Mouse (Mus musculus) hindbrain, embryonic 13.5 days (tissue): ENCODE results near the gene Tmtc2. TPM values are rescaled to one million over a fixed set of nuclear protein-coding genes. Genes with fewer than 3 reads are reported as not detected.
A peak's percentile ranks its signal among the peaks of the same experiment; 100 is the strongest.

Experiments used
- ATAC-seq: fragments of 200-750 bp; cut with Nextera tagmentation; 2 replicates; pipeline ENCODE4 v1.8.0; 2017; ENCODE audit warnings: moderate TSS enrichment; ENCODE audit not compliant: low FRiP score
- H3K27ac ChIP-seq: fragments of 300-500 bp; sonication (generic); 2 replicates; pipeline ENCODE4 v1.5.1; 2015; ENCODE audit warnings: inconsistent platforms, mild to moderate bottlenecking, moderate library complexity
- H3K27me3 ChIP-seq: fragments of 300-500 bp; sonication (generic); 2 replicates; pipeline ENCODE4 v1.6.1; 2015; ENCODE audit warnings: mild to moderate bottlenecking, inconsistent platforms
- H3K36me3 ChIP-seq: fragments of 300-500 bp; sonication (generic); 2 replicates; pipeline ENCODE4 v1.6.1; 2015; ENCODE audit warnings: mild to moderate bottlenecking, inconsistent platforms
- H3K4me1 ChIP-seq: fragments of 300-500 bp; sonication (generic); replicated peaks from 2 replicates; pipeline ENCODE4 v1.6.1; 2015; ENCODE audit warnings: inconsistent platforms
- H3K4me2 ChIP-seq: fragments of 300-500 bp; sonication (generic); 2 replicates; pipeline ENCODE4 v1.6.1; 2015; ENCODE audit warnings: inconsistent platforms, mild to moderate bottlenecking, moderate library complexity
- H3K4me3 ChIP-seq: fragments of 300-500 bp; sonication (generic); 2 replicates; pipeline ENCODE4 v1.5.1; 2015; ENCODE audit warnings: mild to moderate bottlenecking, inconsistent platforms
- H3K9ac ChIP-seq: fragments of 300-500 bp; sonication (generic); 2 replicates; pipeline ENCODE4 v1.6.1; 2015; ENCODE audit warnings: mild to moderate bottlenecking, inconsistent platforms
- H3K9me3 ChIP-seq: fragments of 300-500 bp; sonication (generic); 2 replicates; pipeline ENCODE4 v1.6.1; 2016; ENCODE audit warnings: inconsistent platforms
- WGBS: fragments of 180-500 bp; shearing (Covaris S2); methylation state at CpG from one replicate; pipeline ENCODE4 v1.1.7; 2015; 5-methylcytosine and 5-hydroxymethylcytosine counted together
- polyA plus RNA-seq: library from polyadenylated mRNA; unstranded; fragments of >200 nt; fragmentation: Nextera tagmentation; extraction: Ambion mirVana; gene quantifications from 2 replicates; pipeline ENCODE4 v1.2.1, GENCODE M21; 2015

Gene Tmtc2
- polyA plus RNA-seq, 1 experiment from 2014 or later, result 11.9 TPM

- Histone ChIP-seq H3K36me3 (no peaks in the 10 kb centered on the region), H3K4me1 (peaks cover 13% of the 10 kb centered on the region; the same call in 1 of the 2 replicates), H3K4me3 (no peak overlapping the region), H3K27ac (no peak overlapping the region), H3K27me3 (no peaks in the 10 kb centered on the region), H3K4me2 (no peak overlapping the region), H3K9ac (no peak overlapping the region), H3K9me3 (no peaks in the 10 kb centered on the region)
- no peak for ATAC-seq
- 83% methylated on average over 7 of the region's 7 CpGs for WGBS
Observed at GRCm38 (mm10) chr10:105427625-105428024, 146.6 kb downstream of the Tmtc2 start.

- no peak for ATAC-seq
- Histone ChIP-seq H3K36me3 (no peaks in the 10 kb centered on the region), H3K4me2 (no peak overlapping the region), H3K4me1 (peaks cover 5% of the 10 kb centered on the region; the same call in 1 of the 2 replicates), H3K9ac (no peak overlapping the region), H3K4me3 (no peak overlapping the region), H3K9me3 (no peaks in the 10 kb centered on the region), H3K27ac (no peak overlapping the region), H3K27me3 (no peaks in the 10 kb centered on the region)
- 86% methylated on average over 1 of the region's 1 CpGs for WGBS
Observed at GRCm38 (mm10) chr10:105425052-105425451, 149.2 kb downstream of the Tmtc2 start.

- WGBS, result 83% methylated on average over 3 of the region's 3 CpGs
- Histone ChIP-seq H3K36me3 (no peaks in the 10 kb centered on the region), H3K4me3 (no peak overlapping the region), H3K4me1 (peaks cover 5% of the 10 kb centered on the region; the same call in 1 of the 2 replicates), H3K27me3 (no peaks in the 10 kb centered on the region), H3K27ac (no peak overlapping the region), H3K9me3 (no peaks in the 10 kb centered on the region), H3K4me2 (no peak overlapping the region), H3K9ac (no peak overlapping the region)
- peak; percentile 36; the same call in 1 of the 2 replicates for ATAC-seq
Observed at GRCm38 (mm10) chr10:105423187-105423586, 151.1 kb downstream of the Tmtc2 start.

GRCm38 (mm10) chr10:105417845-105418383, 156.3 kb downstream of the Tmtc2 start:
- H3K4me2 ChIP-seq, result no peak overlapping the region

GRCm38 (mm10) chr10:105416601-105417000, 157.7 kb downstream of the Tmtc2 start:
- peaks cover 5% of the 10 kb centered on the region for H3K36me3 ChIP-seq
- H3K9me3 ChIP-seq, result no peaks in the 10 kb centered on the region
- H3K9ac ChIP-seq, result no peak overlapping the region
- 88% methylated on average over 4 of the region's 4 CpGs for WGBS
- no peak overlapping the region for H3K4me2 ChIP-seq
- H3K4me1 ChIP-seq, result peaks cover 5% of the 10 kb centered on the region; the same call in 1 of the 2 replicates
- no peak overlapping the region for H3K27ac ChIP-seq
- H3K4me3 ChIP-seq, result no peak overlapping the region
- no peaks in the 10 kb centered on the region for H3K27me3 ChIP-seq
- peak; percentile 39; the same call in 1 of the 2 replicates for ATAC-seq

More at GRCm38 (mm10) chr10:105417845-105418383, 156.3 kb downstream of the Tmtc2 start:
- no peaks in the 10 kb centered on the region for H3K9me3 ChIP-seq
- no peak overlapping the region for H3K9ac ChIP-seq
- H3K4me1 ChIP-seq, result peaks cover 5% of the 10 kb centered on the region; the same call in 1 of the 2 replicates
- ATAC-seq, result no peak
- no peak overlapping the region; the same call in 1 of the 2 replicates for H3K27ac ChIP-seq
- 77% methylated on average over 15 of the region's 15 CpGs for WGBS
- H3K27me3 ChIP-seq, result no peaks in the 10 kb centered on the region
- H3K36me3 ChIP-seq, result peaks cover 5% of the 10 kb centered on the region
- H3K4me3 ChIP-seq, result no peak overlapping the region

- WGBS, result 98% methylated on average over 4 of the region's 4 CpGs
- Histone ChIP-seq H3K27ac (no peak overlapping the region), H3K4me3 (no peak overlapping the region), H3K27me3 (no peaks in the 10 kb centered on the region), H3K4me1 (peaks cover 20% of the 10 kb centered on the region), H3K9ac (no peak overlapping the region), H3K36me3 (no peaks in the 10 kb centered on the region; the same call in 1 of the 2 replicates), H3K9me3 (no peaks in the 10 kb centered on the region), H3K4me2 (no peak overlapping the region)
- ATAC-seq, result no peak
Observed at GRCm38 (mm10) chr10:105405856-105406527, 168.3 kb downstream of the Tmtc2 start.

GRCm38 (mm10) chr10:105403931-105404330, 170.3 kb downstream of the Tmtc2 start:
- H3K4me2 ChIP-seq, result no peak overlapping the region
- no peak overlapping the region for H3K4me3 ChIP-seq
- ATAC-seq, result no peak
- H3K27ac ChIP-seq, result no peak overlapping the region
- H3K9me3 ChIP-seq, result no peaks in the 10 kb centered on the region
- no peaks in the 10 kb centered on the region for H3K27me3 ChIP-seq
- no peak overlapping the region for H3K9ac ChIP-seq
- 77% methylated on average over 3 of the region's 3 CpGs for WGBS
- peaks cover 20% of the 10 kb centered on the region for H3K4me1 ChIP-seq
- no peaks in the 10 kb centered on the region; the same call in 1 of the 2 replicates for H3K36me3 ChIP-seq

GRCm38 (mm10) chr10:105402481-105402779, 171.8 kb downstream of the Tmtc2 start:
- no peaks in the 10 kb centered on the region; the same call in 1 of the 2 replicates for H3K36me3 ChIP-seq
- H3K27me3 ChIP-seq, result no peaks in the 10 kb centered on the region
- peak overlapping the region; percentile 1; the same call in 1 of the 2 replicates for H3K27ac ChIP-seq
- H3K4me1 ChIP-seq, result peaks cover 20% of the 10 kb centered on the region
- ATAC-seq, result peak; percentile 62
- no peak overlapping the region for H3K4me3 ChIP-seq
- H3K4me2 ChIP-seq, result peak overlapping the region; percentile 29
- WGBS, result 33% methylated on average over 5 of the region's 5 CpGs
- no peaks in the 10 kb centered on the region for H3K9me3 ChIP-seq
- peak overlapping the region; percentile 56 for H3K9ac ChIP-seq

- ATAC-seq, result peak; percentile 57
Observed at GRCm38 (mm10) chr10:105401754-105402480, 172.3 kb downstream of the Tmtc2 start.

GRCm38 (mm10) chr10:105399316-105399715, 174.9 kb downstream of the Tmtc2 start:
- H3K4me3 ChIP-seq, result no peak overlapping the region
- H3K4me2 ChIP-seq, result no peak overlapping the region
- H3K36me3 ChIP-seq, result no peaks in the 10 kb centered on the region
- H3K4me1 ChIP-seq, result peaks cover 20% of the 10 kb centered on the region
- H3K27me3 ChIP-seq, result no peaks in the 10 kb centered on the region
- H3K9ac ChIP-seq, result no peak overlapping the region
- 75% methylated on average over 5 of the region's 5 CpGs for WGBS
- H3K27ac ChIP-seq, result no peak overlapping the region
- no peaks in the 10 kb centered on the region for H3K9me3 ChIP-seq
- no peak for ATAC-seq

More at GRCm38 (mm10) chr10:105401754-105402480, 172.3 kb downstream of the Tmtc2 start:
- Histone ChIP-seq H3K27me3 (no peaks in the 10 kb centered on the region), H3K27ac (peak overlapping the region; percentile 35; the same call in 1 of the 2 replicates), H3K4me2 (peak overlapping the region; percentile 29), H3K4me1 (peaks cover 20% of the 10 kb centered on the region), H3K36me3 (no peaks in the 10 kb centered on the region; the same call in 1 of the 2 replicates), H3K9me3 (no peaks in the 10 kb centered on the region), H3K9ac (peak overlapping the region; percentile 56), H3K4me3 (no peak overlapping the region)
- WGBS, result 58% methylated on average over 11 of the region's 11 CpGs

- Histone ChIP-seq H3K4me2 (no peak overlapping the region), H3K4me3 (no peak overlapping the region), H3K9me3 (no peaks in the 10 kb centered on the region), H3K36me3 (no peaks in the 10 kb centered on the region), H3K27me3 (no peaks in the 10 kb centered on the region), H3K4me1 (peaks cover 12% of the 10 kb centered on the region), H3K9ac (no peak overlapping the region), H3K27ac (no peak overlapping the region)
- no peak for ATAC-seq
- 73% methylated on average over 4 of the region's 4 CpGs for WGBS
Observed at GRCm38 (mm10) chr10:105384065-105384464, 190.2 kb downstream of the Tmtc2 start.

GRCm38 (mm10) chr10:105381705-105382104, 192.5 kb downstream of the Tmtc2 start:
- ATAC-seq, result 0 out of 2 replicates have a peak, but pooled peaks have one; percentile 12
- H3K4me1 ChIP-seq, result peaks cover 12% of the 10 kb centered on the region
- H3K9ac ChIP-seq, result no peak overlapping the region
- no peaks in the 10 kb centered on the region for H3K36me3 ChIP-seq
- H3K27ac ChIP-seq, result no peak overlapping the region
- H3K4me3 ChIP-seq, result no peak overlapping the region
- WGBS, result 76% methylated on average over 1 of the region's 1 CpGs
- H3K9me3 ChIP-seq, result no peaks in the 10 kb centered on the region
- H3K4me2 ChIP-seq, result no peak overlapping the region
- no peaks in the 10 kb centered on the region for H3K27me3 ChIP-seq
